Mouse (Mus musculus) thymus, adult 2 months (tissue): ENCODE measurements around the gene Piwil4.
"Not testable (repeated sequence)": the region's sequence is repeated elsewhere in the genome, so short reads cannot be mapped to it uniquely, and the experiment has no call there.

ENCODE experiments used
- CTCF ChIP-seq: fragments of 200-500 bp; IDR thresholded peaks from 2 replicates; pipeline ENCODE4 v1.5.1; 2012; ENCODE audit warnings: mild to moderate bottlenecking, control low read depth, low read length, moderate library complexity, borderline replicate concordance; ENCODE audit not compliant: control insufficient read depth, poor library complexity, insufficient read depth; ENCODE audit errors: extremely low read depth
- POLR2A ChIP-seq: fragments of 200-500 bp; IDR thresholded peaks from 2 replicates; pipeline ENCODE4 v1.6.1; 2012; ENCODE audit warnings: mild to moderate bottlenecking, low read length, control low read depth, moderate library complexity; ENCODE audit not compliant: control insufficient read depth, poor library complexity, insufficient read depth; ENCODE audit errors: extremely low read depth

GRCm38 (mm10) chr9:14700795-14701194 is 39.7 kb downstream of the Piwil4 start:
- TF ChIP-seq CTCF, POLR2A: not testable (repeated sequence)
